In genomic region chr2:113216105-113216745, GRCm38 (mm10) we compare ENCODE assay signal across 8 mouse cellular contexts. TPM values are rescaled to one million over a fixed set of nuclear protein-coding genes. Genes with fewer than 3 reads are reported as not detected.
A peak's percentile ranks its signal among the peaks of the same experiment; 100 is the strongest.
DNase-seq lines count a peak whose midpoint lies in the region; ATAC-seq and TF ChIP-seq lines count a peak whose summit lies in the region.

No protein-coding gene starts in this region.

- no peak for TF ChIP-seq CTCF in kidney, postnatal 0 days (IDR thresholded peaks at IDR 0.05; ENCODE audit: low read depth)

- H3K4me1 ChIP-seq in kidney, postnatal 0 days (replicated peaks; ENCODE audit: insufficient read depth, low read length) = 0 out of 2 replicates have a peak, but pooled peaks cover 2% of the 10 kb centered on the region
- no peaks in the 10 kb centered on the region for H3K4me1 ChIP-seq in hindbrain, embryonic 11.5 days (replicated peaks; ENCODE audit: control insufficient read depth, insufficient read depth, low read length)
- peaks cover 4% of the 10 kb centered on the region; the same call in 1 of the 2 replicates for H3K4me1 ChIP-seq in midbrain, embryonic 16.5 days (ENCODE audit: control insufficient read depth, insufficient read depth, low read length)

- no peaks in the 10 kb centered on the region for H3K9me3 ChIP-seq in kidney, postnatal 0 days (replicated peaks; ENCODE audit: low read length)
- no peaks in the 10 kb centered on the region for H3K9me3 ChIP-seq in hindbrain, embryonic 11.5 days (ENCODE audit: control insufficient read depth, low read length)
- no peaks in the 10 kb centered on the region for H3K9me3 ChIP-seq in midbrain, embryonic 16.5 days (replicated peaks; ENCODE audit: control insufficient read depth, low read length, poor library complexity, severe bottlenecking)

- no peak for ATAC-seq in kidney, postnatal 0 days (replicated peaks; ENCODE audit: low FRiP score, low read depth)
- peak; percentile 10; the same call in 1 of the 2 replicates for ATAC-seq in hindbrain, embryonic 11.5 days (ENCODE audit: low FRiP score)
- peak; percentile 0; the same call in 1 of the 2 replicates for ATAC-seq in midbrain, embryonic 16.5 days

- 3% methylated on average over 23 of the region's 23 CpGs for WGBS in kidney, postnatal 0 days
- 5% methylated on average over 23 of the region's 23 CpGs for whole genome bisulfite sequencing in hindbrain, embryonic 11.5 days
- 3% methylated on average over 23 of the region's 23 CpGs for WGBS in midbrain, embryonic 16.5 days

- H3K27me3 ChIP-seq in kidney, postnatal 0 days (ENCODE audit: insufficient read depth, low read length) = peaks cover 9% of the 10 kb centered on the region; the same call in 1 of the 2 replicates
- H3K27me3 ChIP-seq in hindbrain, embryonic 11.5 days (ENCODE audit: control insufficient read depth, insufficient read depth, low read length) = peaks cover 8% of the 10 kb centered on the region
- peaks cover 3% of the 10 kb centered on the region; the same call in 1 of the 2 replicates for H3K27me3 ChIP-seq in midbrain, embryonic 16.5 days (ENCODE audit: control insufficient read depth, insufficient read depth, low read depth, low read length)

- H3K9ac ChIP-seq in kidney, postnatal 0 days (ENCODE audit: low read depth, low read length) = no peak overlapping the region
- peak overlapping the region; percentile 41; the same call in 1 of the 2 replicates for H3K9ac ChIP-seq in hindbrain, embryonic 11.5 days (ENCODE audit: low read depth, low read length)
- peak overlapping the region; percentile 77 for H3K9ac ChIP-seq in midbrain, embryonic 16.5 days (ENCODE audit: low read depth, low read length)

- H3K36me3 ChIP-seq in kidney, postnatal 0 days (ENCODE audit: insufficient read depth, low read length) = no peaks in the 10 kb centered on the region
- H3K36me3 ChIP-seq in hindbrain, embryonic 11.5 days (ENCODE audit: control insufficient read depth, insufficient read depth, low read length) = no peaks in the 10 kb centered on the region
- H3K36me3 ChIP-seq in midbrain, embryonic 16.5 days (ENCODE audit: control insufficient read depth, insufficient read depth, low read length) = no peaks in the 10 kb centered on the region

- DNase-seq in kidney, postnatal 0 days (ENCODE audit: low spot score) = no peak
- no peak for DNase-seq in kidney, postnatal 36 days
- DNase-seq in cerebellum, adult 9-11 months = peak; percentile 34
- DNase-seq in hindbrain, embryonic 11.5 days (ENCODE audit: low spot score) = peak; percentile 53
- no peak for DNase-seq in urinary bladder, postnatal 4 days (ENCODE audit: low spot score in 2 of 2)
- no peak for DNase-seq in MN1 (ENCODE audit: low spot score)
- DNase-seq in ovary, postnatal 14 days (ENCODE audit: low spot score) = no peak

- H3K4me2 ChIP-seq in kidney, postnatal 0 days (ENCODE audit: low read length) = peak overlapping the region; percentile 81
- peak overlapping the region; percentile 92 for H3K4me2 ChIP-seq in hindbrain, embryonic 11.5 days (replicated peaks; ENCODE audit: low read depth, low read length)
- H3K4me2 ChIP-seq in midbrain, embryonic 16.5 days (ENCODE audit: low read length) = peak overlapping the region; percentile 89

- H3K27ac ChIP-seq in kidney, postnatal 0 days = no peak overlapping the region
- H3K27ac ChIP-seq in hindbrain, embryonic 11.5 days (ENCODE audit: low read depth, low read length) = no peak overlapping the region
- peak overlapping the region; percentile 91 for H3K27ac ChIP-seq in midbrain, embryonic 16.5 days (ENCODE audit: low read length)

- H3K4me3 ChIP-seq in kidney, postnatal 0 days (replicated peaks; ENCODE audit: low read depth, low read length) = peak overlapping the region; percentile 40
- peak overlapping the region; percentile 48 for H3K4me3 ChIP-seq in hindbrain, embryonic 11.5 days (ENCODE audit: low read depth, low read length)
- H3K4me3 ChIP-seq in midbrain, embryonic 16.5 days (ENCODE audit: low read depth, low read length) = peak overlapping the region; percentile 72

RNA-seq across cellular contexts. Expression of gene Ryr3, which starts 0.7 kb away (rescaled TPM):
- 0.22 and 0.34 TPM in 2 replicates for polyA plus RNA-seq in kidney, postnatal 0 days (2015; fragmentation: Nextera tagmentation; extraction: Ambion mirVana)
- 1.0 and 1.9 TPM in 2 replicates for polyA plus RNA-seq in hindbrain, embryonic 11.5 days (2014; fragmentation: Nextera tagmentation; extraction: Ambion mirVana)
- 5.8 and 6.2 TPM in 2 replicates for polyA plus RNA-seq in midbrain, embryonic 16.5 days (2015; fragmentation: Nextera tagmentation; extraction: Ambion mirVana)

Comparison
In these comparisons a context has a peak if more than half of its experiments do, and no peak if none do; other contexts are left out.
1. DNase-seq: peak in cerebellum, adult 9-11 months (single experiment) and hindbrain, embryonic 11.5 days (single experiment); none in kidney, postnatal 0 days (single experiment), kidney, postnatal 36 days (0 of 2), urinary bladder, postnatal 4 days (0 of 2), MN1 (single experiment) and ovary, postnatal 14 days (single experiment).
2. Peak in every context shown above with its lines, with median percentiles within 50 percentile points of each other: H3K4me2 ChIP-seq and H3K4me3 ChIP-seq.